Mouse (Mus musculus) neural tube, embryonic 12.5 days (tissue): ENCODE data around the gene Cenpo. TPM values are rescaled to one million over a fixed set of nuclear protein-coding genes. Genes with fewer than 3 reads are reported as not detected.

Source experiments
- ATAC-seq: fragments of 200-750 bp; cut with Nextera tagmentation; 2 replicates; pipeline ENCODE4 v1.8.0; 2017; ENCODE audit warnings: low read depth, mild to moderate bottlenecking, moderate TSS enrichment, moderate library complexity; ENCODE audit not compliant: low FRiP score
- H3K27ac ChIP-seq: fragments of 300-500 bp; sonication (generic); 2 replicates; pipeline ENCODE4 v1.5.1; 2016
- H3K27me3 ChIP-seq: fragments of 300-500 bp; sonication (generic); replicated peaks from 2 replicates; pipeline ENCODE4 v1.6.1; 2016; ENCODE audit warnings: mild to moderate bottlenecking
- H3K36me3 ChIP-seq: fragments of 300-500 bp; sonication (generic); 2 replicates; pipeline ENCODE4 v1.6.1; 2016; ENCODE audit warnings: mild to moderate bottlenecking
- H3K4me1 ChIP-seq: fragments of 300-500 bp; sonication (generic); 2 replicates; pipeline ENCODE4 v1.6.1; 2016
- H3K4me2 ChIP-seq: fragments of 300-500 bp; sonication (generic); replicated peaks from 2 replicates; pipeline ENCODE4 v1.6.1; 2016; ENCODE audit warnings: mild to moderate bottlenecking
- H3K4me3 ChIP-seq: fragments of 300-500 bp; sonication (generic); 2 replicates; pipeline ENCODE4 v1.5.1; 2016
- H3K9ac ChIP-seq: fragments of 300-500 bp; sonication (generic); 2 replicates; pipeline ENCODE4 v1.6.1; 2016; ENCODE audit warnings: mild to moderate bottlenecking
- H3K9me3 ChIP-seq: fragments of 300-500 bp; sonication (generic); 2 replicates; pipeline ENCODE4 v1.6.1; 2016; ENCODE audit warnings: mild to moderate bottlenecking
- WGBS: fragments of 180-500 bp; shearing (Covaris S2); methylation state at CpG from one replicate; pipeline ENCODE4 v1.1.7; 2016; 5-methylcytosine and 5-hydroxymethylcytosine counted together
- polyA plus RNA-seq: library from polyadenylated mRNA; unstranded; fragments of >200 nt; fragmentation: Nextera tagmentation; extraction: Ambion mirVana; gene quantifications from 2 replicates; pipeline ENCODE4 v1.2.1, GENCODE M21; 2016

Cenpo gene
- polyA plus RNA-seq, 1 experiment from 2014 or later = 13.7 TPM

DNA sequence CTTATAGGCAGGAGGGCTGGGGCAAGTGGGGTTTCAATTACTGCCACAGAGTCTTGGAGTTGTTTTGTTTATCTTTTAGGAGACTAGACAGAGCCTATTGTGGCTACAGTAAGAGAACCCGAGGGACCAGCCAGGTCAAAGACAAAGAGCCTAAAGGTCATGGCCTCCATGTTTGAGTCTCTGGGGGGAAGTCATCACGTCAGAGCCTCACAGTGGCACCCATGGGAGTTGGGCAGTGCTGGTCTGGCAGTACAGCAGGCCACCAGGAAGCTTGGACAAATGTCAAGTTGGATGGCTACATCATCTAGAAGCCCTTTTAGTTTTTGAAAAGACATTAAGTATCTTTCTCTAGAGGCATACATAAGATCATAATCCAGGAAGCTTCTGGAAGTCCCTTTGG is 71.2 kb downstream of the Cenpo start:
- no peak overlapping the region for H3K27ac ChIP-seq
- no peaks in the 10 kb centered on the region for H3K4me1 ChIP-seq
- H3K9me3 ChIP-seq = no peaks in the 10 kb centered on the region
- H3K27me3 ChIP-seq = no peaks in the 10 kb centered on the region
- no peak overlapping the region for H3K4me2 ChIP-seq
- H3K9ac ChIP-seq = no peak overlapping the region
- H3K4me3 ChIP-seq = no peak overlapping the region
- no peak for ATAC-seq
- 49% methylated on average over 2 of the region's 2 CpGs for WGBS
- H3K36me3 ChIP-seq = no peaks in the 10 kb centered on the region

DNA sequence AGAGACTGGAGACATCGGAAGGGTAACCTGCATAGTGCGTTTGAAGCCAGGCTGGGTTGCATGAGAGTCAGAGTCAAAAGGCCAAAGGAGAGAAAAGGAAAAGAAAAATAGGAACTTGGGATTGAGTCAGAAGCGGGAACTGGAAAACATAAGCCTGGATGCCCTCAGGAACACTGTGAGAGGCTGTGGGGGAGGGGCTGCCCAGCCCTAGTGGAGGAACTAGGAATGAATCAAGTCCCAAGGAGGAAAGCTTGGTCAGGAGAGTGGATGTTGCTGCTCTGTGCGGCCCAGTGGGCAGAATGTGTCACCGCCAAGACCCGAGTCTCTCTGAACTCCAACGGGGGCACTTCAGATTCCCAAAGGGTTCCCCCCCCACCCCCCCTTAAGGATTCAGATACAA is 73.8 kb downstream of the Cenpo start:
- Histone ChIP-seq H3K4me3 (no peak overlapping the region), H3K36me3 (no peaks in the 10 kb centered on the region), H3K4me2 (no peak overlapping the region), H3K9me3 (no peaks in the 10 kb centered on the region), H3K27me3 (no peaks in the 10 kb centered on the region), H3K9ac (no peak overlapping the region), H3K27ac (no peak overlapping the region), H3K4me1 (no peaks in the 10 kb centered on the region)
- 75% methylated on average over 7 of the region's 7 CpGs for whole genome bisulfite sequencing
- ATAC-seq = no peak

GRCm38 (mm10) chr12:4158868-4159632 is 75.0 kb downstream of the Cenpo start:
- no peak overlapping the region for H3K4me2 ChIP-seq
- no peak for ATAC-seq
- H3K9me3 ChIP-seq = no peaks in the 10 kb centered on the region
- H3K27ac ChIP-seq = no peak overlapping the region
- no peak overlapping the region for H3K4me3 ChIP-seq
- 93% methylated on average over 7 of the region's 7 CpGs for WGBS
- no peaks in the 10 kb centered on the region for H3K27me3 ChIP-seq
- H3K9ac ChIP-seq = no peak overlapping the region
- no peaks in the 10 kb centered on the region for H3K4me1 ChIP-seq
- no peaks in the 10 kb centered on the region for H3K36me3 ChIP-seq

- H3K27me3 ChIP-seq = no peaks in the 10 kb centered on the region
- H3K4me1 ChIP-seq = no peaks in the 10 kb centered on the region
- no peak overlapping the region for H3K4me3 ChIP-seq
- no peaks in the 10 kb centered on the region for H3K36me3 ChIP-seq
- H3K9ac ChIP-seq = no peak overlapping the region
- no peak for ATAC-seq
- H3K27ac ChIP-seq = no peak overlapping the region
- 91% methylated on average over 3 of the region's 3 CpGs for WGBS
- H3K9me3 ChIP-seq = no peaks in the 10 kb centered on the region
- no peak overlapping the region for H3K4me2 ChIP-seq
Observed at GRCm38 (mm10) chr12:4158179-4158578, 75.9 kb downstream of the Cenpo start.

DNA sequence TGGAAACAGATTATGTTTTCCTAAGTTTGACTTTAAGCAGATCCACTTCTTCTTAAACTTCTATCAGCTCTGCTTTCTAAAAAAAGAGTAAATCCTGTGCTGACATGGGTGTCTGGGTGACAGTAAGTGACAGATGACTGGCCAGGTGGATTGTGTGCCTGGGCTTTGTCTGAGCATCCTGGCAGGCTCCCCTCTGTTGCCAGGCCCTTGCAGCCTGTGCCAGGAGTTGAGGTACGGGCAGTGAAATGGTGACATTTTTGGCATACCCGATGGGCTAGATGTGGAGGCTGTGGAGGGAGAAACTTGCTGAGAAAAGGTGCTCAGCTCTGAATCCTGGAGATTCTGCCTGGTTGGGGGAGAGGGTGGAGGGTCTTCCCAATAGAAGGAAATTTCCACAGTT is 76.6 kb downstream of the Cenpo start:
- no peak overlapping the region for H3K4me2 ChIP-seq
- H3K9ac ChIP-seq = no peak overlapping the region
- H3K4me1 ChIP-seq = no peaks in the 10 kb centered on the region
- no peaks in the 10 kb centered on the region for H3K36me3 ChIP-seq
- H3K4me3 ChIP-seq = no peak overlapping the region
- 88% methylated on average over 2 of the region's 2 CpGs for WGBS
- no peak overlapping the region for H3K27ac ChIP-seq
- H3K27me3 ChIP-seq = no peaks in the 10 kb centered on the region
- H3K9me3 ChIP-seq = no peaks in the 10 kb centered on the region
- ATAC-seq = no peak

GRCm38 (mm10) chr12:4151969-4152368 is 82.1 kb downstream of the Cenpo start:
- Histone ChIP-seq H3K4me2 (no peak overlapping the region), H3K9ac (no peak overlapping the region), H3K4me1 (no peaks in the 10 kb centered on the region), H3K4me3 (no peak overlapping the region), H3K36me3 (no peaks in the 10 kb centered on the region), H3K9me3 (no peaks in the 10 kb centered on the region), H3K27ac (no peak overlapping the region), H3K27me3 (no peaks in the 10 kb centered on the region)
- WGBS = 95% methylated on average over 3 of the region's 3 CpGs
- no peak for ATAC-seq

GRCm38 (mm10) chr12:4150936-4151335 is 83.2 kb downstream of the Cenpo start:
- no peak for ATAC-seq
- H3K9me3 ChIP-seq = no peaks in the 10 kb centered on the region
- no peaks in the 10 kb centered on the region for H3K4me1 ChIP-seq
- H3K4me2 ChIP-seq = no peak overlapping the region
- no peak overlapping the region for H3K9ac ChIP-seq
- no peaks in the 10 kb centered on the region for H3K27me3 ChIP-seq
- H3K27ac ChIP-seq = no peak overlapping the region
- no peak overlapping the region for H3K4me3 ChIP-seq
- H3K36me3 ChIP-seq = no peaks in the 10 kb centered on the region
- WGBS = 87% methylated on average over 2 of the region's 2 CpGs

Other genes with a start within 250 kb of the Cenpo start
- gene Efr3b, start 195.4 kb downstream of the Cenpo start, polyA plus RNA-seq = 31.2 and 34.7 TPM in 2 replicates
- gene Dnajc27, start 151.7 kb downstream of the Cenpo start, polyA plus RNA-seq = 12.7 and 13.4 TPM in 2 replicates
- gene Adcy3, start 101.2 kb downstream of the Cenpo start, polyA plus RNA-seq = 7.4 and 8.3 TPM in 2 replicates
- gene Ptrhd1, start 267 bp downstream of the Cenpo start, polyA plus RNA-seq = 5.3 and 5.4 TPM in 2 replicates
- gene Ncoa1, start 242.9 kb upstream of the Cenpo start, polyA plus RNA-seq = 12.0 and 12.4 TPM in 2 replicates